Mouse (Mus musculus) cerebellum, postnatal 14 days (tissue): ENCODE data around the gene Shc3.

Experiments
- DNase-seq, 2 experiments: peaks; one replicate each; pipeline ENCODE4 v3.0.0; 2021; ENCODE audit warnings: mixed read lengths in 2 of 2

Gene Shc3

GRCm38 (mm10) chr13:51480341-51481011 is 88.7 kb downstream of the Shc3 start:
- peak; percentile 29 to 33 for DNase-seq

DNA sequence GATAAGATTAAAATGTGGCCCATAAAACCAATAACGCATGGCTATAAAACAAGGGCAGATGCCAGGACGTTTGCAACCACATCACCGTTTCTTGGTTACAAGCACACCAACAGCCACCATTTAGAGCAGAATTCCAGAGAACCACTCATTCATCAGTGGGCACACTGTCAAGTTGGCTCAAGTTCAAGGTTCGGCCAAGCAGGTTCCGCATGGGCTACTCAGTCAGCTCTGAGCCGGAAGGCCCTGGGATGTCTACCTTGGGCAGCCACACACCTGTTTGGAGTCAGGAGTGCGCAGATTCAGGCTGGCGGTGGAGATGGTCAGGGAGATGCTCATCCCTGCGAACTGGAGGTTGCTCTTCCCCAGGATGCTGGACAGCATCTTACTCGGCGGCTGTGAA is 89.4 kb downstream of the Shc3 start:
- DNase-seq: peak; percentile 78 to 88

DNA sequence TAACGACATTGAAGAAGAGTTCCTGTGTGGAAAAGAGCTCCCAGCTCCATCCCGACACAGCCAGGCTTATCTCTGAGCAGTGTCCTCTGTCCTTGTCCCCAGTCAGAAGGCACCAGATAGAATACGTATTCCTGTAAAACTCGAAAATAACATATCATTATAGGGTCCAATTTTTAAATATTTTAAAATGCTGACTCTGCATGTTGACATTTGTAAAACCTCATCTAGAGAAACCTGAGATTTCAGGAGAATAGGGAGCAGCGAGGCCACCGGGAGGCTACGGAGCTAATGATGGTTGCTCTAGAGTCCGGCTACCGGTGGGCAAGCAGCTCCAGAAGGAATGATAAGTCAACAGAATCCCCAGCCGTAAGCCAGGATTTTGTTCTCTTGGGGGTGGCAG is 92.2 kb downstream of the Shc3 start:
- DNase-seq: no peak

- no peak for DNase-seq
Measured at GRCm38 (mm10) chr13:51468697-51469250, 100.4 kb downstream of the Shc3 start.

DNA sequence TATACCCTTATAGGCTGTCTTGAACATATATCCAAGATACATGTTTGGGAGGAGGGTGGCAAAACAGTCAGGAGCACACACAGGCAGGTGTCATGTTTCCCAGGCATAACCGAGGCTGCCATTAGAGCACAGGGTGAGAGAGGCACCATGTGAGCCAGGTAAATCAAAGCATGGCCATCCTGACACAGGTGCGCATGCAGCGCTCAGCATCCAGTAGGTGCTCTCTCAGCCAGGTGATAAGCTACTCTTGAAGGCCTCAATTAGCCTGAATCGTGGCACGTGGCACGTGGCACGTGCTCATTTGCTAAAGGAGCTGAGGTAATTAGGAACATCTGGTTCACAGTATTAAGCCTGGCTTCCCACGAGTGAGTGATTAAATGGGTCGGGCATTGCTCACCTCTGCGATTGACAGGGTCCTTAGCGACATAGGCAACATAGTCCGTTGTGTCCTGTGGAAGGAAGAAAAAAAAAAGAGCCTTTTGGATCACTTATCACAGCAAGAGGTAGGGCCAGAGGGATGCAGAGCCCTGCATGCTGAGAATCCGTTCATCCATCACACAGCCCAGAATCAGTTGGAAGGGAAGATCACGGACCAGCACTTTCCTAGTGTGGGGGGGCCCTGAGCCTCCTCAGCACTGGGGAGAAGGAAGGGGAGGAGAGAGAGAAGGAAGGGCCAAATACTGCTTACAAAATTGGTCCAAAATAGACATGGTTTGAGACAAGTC is 102.9 kb downstream of the Shc3 start:
- DNase-seq: no peak

DNA sequence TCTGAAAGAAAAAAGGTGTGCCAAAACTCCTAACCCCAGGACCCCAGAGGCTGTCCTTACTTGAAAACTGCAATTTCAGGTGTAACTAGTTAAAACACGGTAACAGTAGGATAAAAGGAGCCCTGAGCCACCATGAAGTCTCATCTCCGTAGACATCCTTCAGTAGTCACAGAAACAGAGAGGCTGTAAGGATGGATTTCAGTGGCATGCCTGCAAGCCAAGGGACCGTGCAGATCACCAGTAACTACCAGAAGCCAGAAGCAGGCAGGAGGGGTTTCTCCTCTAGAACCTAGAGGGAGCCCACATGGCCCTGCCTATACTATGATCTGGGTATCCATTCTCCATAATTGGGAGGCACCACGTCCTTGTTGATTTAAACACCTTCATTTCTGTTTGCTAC is 104.9 kb downstream of the Shc3 start:
- DNase-seq: no peak

- DNase-seq: no peak
Measured at GRCm38 (mm10) chr13:51456190-51456878, 112.9 kb downstream of the Shc3 start.

GRCm38 (mm10) chr13:51446550-51446949 is 122.7 kb downstream of the Shc3 start:
- no peak for DNase-seq

GRCm38 (mm10) chr13:51442922-51443321 is 126.3 kb downstream of the Shc3 start:
- peak; percentile 37 to 50 for DNase-seq

DNA sequence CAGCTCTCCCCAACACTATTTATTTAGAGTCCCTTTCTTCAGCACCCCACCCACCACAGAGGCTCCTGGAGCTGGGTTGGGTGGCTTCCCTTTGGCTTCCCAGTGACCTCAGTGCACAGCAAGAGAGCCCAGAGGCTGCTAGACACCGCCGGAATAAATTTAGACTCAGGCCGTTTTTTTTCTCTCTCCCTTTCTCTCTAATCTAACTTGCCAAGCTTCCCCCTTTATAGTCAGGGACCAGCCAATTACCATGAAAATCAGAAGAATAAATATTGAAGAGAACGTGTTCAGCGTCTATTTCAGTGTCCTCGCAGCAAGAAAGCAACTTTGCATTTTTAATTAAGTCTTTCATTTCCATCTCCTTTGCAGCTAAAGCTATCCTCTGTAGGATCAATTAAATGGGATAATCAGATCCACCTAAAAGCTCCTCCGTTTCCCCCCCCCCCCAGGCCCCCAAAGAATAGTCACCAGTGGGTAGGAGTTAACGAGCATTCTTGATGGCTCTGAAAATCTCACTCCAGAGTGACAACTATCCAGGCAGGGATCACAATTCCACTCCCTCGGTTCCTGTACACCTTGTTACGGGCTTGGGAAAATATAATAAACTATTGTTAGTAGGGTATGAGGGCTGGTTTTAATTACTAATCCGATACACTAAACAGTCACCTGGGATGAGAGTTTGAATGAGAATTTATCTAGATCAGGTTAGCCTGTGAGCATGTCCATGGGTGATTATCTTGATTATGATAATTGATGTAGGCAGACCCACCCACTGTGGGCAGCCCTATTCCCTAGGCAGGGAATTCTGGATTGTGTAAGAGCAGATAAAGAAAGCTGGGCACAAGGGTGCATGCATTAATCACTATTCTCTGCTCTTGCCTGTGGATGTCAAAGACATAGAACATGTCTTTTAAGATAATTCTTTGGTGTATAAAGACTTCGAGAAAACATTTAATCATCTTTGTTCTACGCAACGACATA is 131.8 kb downstream of the Shc3 start:
- DNase-seq: no peak

DNA sequence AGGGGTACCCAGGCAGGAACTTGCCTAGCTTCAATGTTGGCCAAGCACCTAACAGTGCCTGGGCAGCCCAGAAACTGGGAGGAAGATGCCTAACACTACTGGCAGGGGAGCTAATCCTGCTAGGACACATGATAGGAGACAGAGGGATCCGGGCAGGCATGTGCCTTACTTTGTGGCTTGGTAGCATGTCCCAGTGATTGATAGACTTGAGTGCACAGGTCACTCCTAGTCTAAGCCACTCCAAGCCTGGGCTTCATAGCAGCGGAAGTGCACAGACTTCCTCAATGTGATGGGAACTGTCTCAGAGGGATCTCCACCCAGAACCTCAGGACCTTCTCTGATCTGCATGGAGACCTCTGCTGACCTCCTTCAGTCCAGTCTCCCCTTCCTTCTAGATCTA is 134.1 kb downstream of the Shc3 start:
- no peak for DNase-seq

DNA sequence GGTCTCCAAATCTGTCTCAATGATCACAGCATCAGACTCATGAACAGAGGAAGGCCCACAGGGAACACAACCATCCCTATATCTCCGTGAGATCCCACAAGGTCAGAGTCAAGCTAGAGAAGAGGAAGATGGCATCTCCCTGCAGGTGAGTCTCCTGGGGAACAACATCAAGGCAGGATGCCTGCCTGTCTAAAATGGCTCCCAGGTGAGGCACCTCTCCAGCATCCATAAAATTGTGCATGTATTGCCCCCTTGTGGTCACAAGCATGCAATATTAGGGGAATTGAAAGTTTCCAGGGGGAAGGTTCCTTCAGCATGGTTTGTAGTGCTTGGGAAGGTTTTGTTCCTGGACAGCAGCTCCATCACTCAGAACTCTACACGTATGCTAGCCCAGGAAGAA is 134.8 kb downstream of the Shc3 start:
- DNase-seq: peak in 1 of 2 experiments; percentile 36

DNA sequence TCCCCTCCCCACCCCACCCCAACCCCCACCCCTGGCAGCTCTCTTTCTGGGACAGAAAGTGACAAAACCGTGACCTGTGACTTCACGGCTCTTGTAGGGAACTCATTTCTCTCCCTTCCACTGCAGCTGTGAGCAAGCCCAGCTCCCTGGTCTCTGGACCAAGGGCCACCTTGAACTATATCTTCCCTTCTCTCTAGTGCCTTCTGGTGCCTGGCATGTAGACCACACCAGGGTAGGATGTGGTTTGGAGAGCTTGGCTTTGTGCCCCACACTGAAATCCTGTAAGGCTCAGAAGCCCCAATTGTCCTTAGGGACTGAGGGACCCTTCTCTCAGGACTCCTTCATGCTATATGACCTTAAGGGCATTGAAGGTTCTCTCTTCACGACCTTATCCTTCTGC is 135.8 kb downstream of the Shc3 start:
- DNase-seq: no peak

- no peak for DNase-seq
Measured at GRCm38 (mm10) chr13:51425662-51426443, 143.4 kb downstream of the Shc3 start.

GRCm38 (mm10) chr13:51424647-51425046 is 144.6 kb downstream of the Shc3 start:
- peak; percentile 70 to 80 for DNase-seq

DNA sequence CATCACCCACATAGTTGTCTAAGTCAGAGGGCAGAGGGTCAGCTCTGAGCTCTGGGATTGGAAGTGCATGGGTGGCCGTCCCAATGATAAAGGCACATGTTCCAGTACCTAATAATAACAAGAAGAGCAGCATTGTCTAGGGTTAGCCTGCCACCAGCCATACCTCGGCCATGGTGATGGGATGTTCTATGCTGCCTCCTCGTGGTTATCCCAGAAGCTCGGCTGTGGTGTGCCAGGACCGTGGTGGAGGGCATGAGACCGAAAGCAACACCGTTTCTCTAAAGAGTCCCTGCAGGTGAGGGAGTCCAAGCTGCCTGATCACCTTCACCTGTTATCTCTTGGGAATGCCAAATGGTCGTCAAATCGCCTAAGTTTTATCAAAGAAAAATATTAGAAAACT is 145.6 kb downstream of the Shc3 start:
- no peak for DNase-seq

- no peak for DNase-seq
Measured at GRCm38 (mm10) chr13:51420861-51421260, 148.4 kb downstream of the Shc3 start.

- no peak for DNase-seq
Measured at GRCm38 (mm10) chr13:51419501-51419900, 149.7 kb downstream of the Shc3 start.

DNA sequence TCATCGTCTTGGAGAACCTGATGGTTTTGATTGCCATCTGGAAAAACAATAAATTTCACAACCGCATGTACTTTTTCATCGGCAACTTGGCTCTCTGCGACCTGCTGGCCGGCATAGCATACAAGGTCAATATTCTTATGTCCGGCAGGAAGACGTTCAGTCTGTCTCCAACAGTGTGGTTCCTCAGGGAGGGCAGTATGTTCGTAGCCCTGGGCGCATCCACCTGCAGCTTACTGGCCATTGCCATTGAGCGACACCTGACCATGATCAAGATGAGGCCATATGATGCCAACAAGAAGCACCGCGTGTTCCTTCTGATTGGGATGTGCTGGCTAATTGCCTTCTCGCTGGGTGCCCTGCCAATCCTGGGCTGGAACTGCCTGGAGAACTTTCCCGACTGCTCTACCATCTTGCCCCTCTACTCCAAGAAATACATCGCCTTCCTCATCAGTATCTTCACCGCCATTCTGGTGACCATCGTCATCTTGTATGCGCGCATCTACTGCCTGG is 150.2 kb downstream of the Shc3 start:
- DNase-seq: peak; percentile 42 to 56

- DNase-seq: peak; percentile 98 to 99
Measured at GRCm38 (mm10) chr13:51418268-51418941, 150.8 kb downstream of the Shc3 start.

DNA sequence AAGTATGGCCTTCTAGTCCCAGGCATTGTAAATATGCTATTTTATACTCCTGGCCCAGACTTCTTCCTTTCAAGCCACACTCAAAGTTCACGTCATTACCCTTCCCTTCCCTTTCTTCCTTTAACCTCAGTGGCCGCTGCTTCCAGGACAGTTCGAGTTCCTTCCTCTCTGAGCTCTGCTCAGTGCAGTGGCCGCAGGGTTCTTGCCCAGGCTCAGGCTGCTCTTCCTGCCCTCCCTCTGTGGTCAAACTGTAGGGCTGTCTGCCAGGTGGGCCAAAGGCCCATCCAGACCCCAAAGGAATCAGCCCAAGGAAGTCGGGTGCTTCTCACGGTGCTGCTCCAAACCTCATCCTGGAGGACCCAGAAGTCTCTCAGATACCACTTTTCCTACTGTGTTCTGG is 151.4 kb downstream of the Shc3 start:
- no peak for DNase-seq
